Mouse (Mus musculus) layer of hippocampus, adult 11-12 months (tissue): ENCODE data around the gene Galnt10.

Experiments used
- DNase-seq: peaks from one replicate; pipeline ENCODE4 v3.0.0; 2022; ENCODE audit warnings: low spot score

Gene Galnt10

DNA sequence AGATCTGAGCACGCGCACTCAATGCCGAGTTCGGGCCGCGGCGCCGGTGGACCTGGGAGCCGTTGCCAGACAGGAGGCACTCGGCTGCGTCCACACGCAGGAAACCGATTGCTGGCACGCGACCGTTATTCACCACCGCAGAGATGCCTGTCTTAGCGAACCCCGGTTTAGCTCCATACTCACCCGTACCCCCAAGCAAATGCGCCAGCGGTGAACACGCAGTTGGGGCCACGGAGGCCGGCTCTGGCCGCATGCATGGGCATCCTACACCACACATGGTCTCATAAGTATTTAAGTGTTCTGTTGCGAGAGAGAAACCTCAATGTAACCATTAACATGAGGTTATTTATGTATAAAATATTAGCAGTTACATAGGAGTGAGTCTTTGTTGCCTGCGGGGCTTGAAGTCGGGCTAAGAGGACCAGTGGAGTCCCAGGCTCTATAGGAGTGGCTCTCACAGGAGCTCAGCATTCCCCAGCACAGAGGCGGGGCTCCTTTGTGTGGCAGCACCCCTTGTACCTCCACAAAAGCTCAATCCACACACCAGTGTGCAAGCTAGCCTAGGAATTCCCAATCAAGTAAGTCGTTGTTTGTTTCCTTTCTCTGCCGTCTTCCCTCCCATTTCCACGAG is 182.8 kb downstream of the Galnt10 start:
- DNase-seq, result no peak

GRCm38 (mm10) chr11:57828955-57829870 is 184.0 kb downstream of the Galnt10 start:
- DNase-seq, result no peak

DNA sequence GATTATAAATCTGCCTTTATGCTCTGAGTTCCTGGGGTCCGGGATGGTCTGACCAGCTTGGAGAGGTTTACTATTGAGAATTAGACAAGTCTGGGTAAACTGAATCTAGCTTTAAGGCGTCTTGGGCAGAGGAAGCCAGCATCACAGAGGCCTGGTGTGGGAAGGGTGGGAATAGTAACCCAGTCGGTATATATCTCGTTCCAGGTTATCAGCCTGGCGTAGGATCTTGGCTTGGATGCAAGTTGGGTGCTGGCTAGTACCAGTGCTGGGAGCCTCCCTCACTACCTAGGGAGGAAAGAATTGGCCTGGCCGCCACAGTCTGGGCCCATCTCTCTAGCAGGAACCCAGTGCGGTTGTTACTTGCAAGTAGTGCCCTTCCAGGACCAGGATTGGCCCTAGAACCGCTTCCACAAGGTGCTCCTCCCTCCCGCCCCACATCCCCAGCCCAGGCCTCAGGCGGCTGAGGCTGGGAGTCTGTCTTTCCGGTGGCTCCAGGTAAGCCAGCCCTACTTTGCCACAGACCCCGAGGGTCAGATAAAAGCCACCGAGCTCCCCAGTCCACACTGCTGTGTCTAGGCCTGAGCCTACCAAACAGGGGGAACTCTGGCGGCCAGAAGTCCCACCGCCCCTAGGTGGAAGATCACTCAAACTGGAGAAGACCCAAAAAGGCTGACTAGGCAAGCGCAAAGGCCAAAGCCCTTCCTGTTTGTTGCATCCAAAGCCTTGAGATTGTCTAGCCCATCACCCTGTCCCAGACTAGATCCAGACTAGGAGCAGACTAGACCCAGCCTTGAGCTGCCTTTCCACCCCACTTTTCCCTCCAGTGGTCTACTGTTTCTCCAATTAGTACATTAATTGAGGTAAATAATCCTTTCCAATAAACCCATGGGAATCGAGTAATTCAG is 184.9 kb downstream of the Galnt10 start:
- DNase-seq, result no peak

- DNase-seq, result no peak
Measured at GRCm38 (mm10) chr11:57831281-57831781, 186.1 kb downstream of the Galnt10 start.

DNA sequence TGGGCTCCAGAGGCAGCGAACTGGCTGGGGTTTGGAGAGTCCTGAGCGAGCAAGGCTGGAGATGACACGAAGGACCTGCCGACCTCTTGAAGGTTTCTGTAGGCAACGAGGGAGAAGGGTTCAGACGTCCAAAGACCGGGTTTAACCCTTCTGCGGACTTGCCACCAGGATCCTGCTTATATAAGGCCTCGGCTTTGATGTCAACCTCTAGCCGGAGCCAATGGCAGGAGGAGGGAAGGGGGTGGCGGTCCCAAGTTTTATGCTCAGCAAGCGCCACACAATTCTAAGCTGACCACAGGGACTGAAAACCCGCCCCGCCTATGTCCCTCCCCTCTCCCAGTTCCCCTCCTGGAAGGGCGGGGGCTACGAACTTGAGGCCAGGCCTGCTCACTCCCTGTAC is 186.6 kb downstream of the Galnt10 start:
- no peak for DNase-seq

DNA sequence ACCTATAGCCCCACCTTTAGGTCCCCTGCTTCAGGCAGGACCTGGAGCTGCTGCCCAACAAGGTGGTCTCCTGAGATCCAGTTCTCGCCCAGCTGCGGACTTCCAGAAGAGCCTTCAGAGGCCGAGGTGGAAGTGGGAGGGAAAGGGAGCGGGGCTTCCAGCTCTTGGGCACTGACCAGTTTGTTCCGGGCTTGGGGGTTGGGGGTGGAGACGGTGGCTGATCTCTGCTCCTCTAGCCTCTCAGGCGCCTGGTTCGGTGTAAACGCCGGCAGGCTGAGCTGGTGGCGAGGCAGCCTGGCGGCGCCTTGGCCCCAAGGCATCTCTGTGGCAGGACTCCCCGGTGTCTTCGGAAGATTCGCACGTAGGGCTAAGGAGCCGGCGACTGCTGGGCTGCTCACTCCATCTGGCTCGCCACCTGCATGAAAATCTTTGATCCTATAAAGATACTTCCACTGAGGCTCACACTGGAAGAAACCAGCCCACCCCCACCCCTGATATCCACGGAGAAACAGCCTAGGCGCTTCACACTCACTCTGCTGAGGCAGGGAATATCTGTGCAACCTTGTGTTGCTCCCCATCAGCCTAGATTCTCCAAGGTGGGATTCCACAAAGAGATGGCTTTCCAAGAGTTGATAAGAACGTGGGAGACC is 187.4 kb downstream of the Galnt10 start, which contains the start of gene Hand1:
Hand1 (minus strand) TSS at position 267 of the 650 bp plus-strand sequence.
- DNase-seq, result no peak

- no peak for DNase-seq
Measured at GRCm38 (mm10) chr11:57833296-57833977, 188.2 kb downstream of the Galnt10 start.

GRCm38 (mm10) chr11:57834031-57834430 is 188.8 kb downstream of the Galnt10 start:
- no peak for DNase-seq

DNA sequence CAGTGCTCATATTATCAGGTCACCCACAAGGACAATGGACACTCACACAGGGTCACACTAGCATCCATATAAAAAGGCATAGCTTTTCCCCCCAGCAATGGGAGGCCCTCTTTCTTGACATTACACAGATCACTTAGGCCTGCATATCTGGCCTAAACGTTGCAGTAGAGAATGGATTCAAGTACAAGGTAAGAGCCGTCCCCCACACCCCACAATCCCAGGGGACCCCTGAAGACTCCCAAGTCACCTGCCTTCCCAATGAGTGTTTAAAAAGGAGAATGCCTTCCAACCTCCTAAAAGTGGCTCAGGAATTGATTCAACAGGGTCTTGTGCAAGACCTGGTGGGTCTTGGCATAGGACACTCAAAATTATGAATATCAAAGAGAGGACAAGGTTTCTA is 190.1 kb downstream of the Galnt10 start:
- no peak for DNase-seq

DNA sequence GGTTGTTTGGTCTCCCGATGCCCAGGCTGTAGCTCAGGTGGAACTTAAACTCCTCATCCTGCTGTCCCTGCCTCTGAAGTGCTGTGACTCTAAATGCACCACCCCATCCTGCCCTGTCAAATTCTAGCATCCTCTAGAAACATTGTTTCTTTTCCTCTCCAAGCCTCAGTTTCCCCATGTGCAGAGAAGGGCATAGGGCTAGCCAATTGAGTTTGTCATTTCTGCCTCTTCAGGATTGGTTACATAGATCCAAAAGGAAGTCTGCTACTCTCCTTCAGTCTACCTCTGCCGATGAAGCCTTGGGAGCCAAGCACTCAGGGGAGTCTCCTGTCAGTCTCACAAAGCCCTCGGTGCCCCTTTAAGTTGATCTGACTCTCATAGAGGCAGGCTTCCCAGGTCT is 190.7 kb downstream of the Galnt10 start:
- no peak for DNase-seq

DNA sequence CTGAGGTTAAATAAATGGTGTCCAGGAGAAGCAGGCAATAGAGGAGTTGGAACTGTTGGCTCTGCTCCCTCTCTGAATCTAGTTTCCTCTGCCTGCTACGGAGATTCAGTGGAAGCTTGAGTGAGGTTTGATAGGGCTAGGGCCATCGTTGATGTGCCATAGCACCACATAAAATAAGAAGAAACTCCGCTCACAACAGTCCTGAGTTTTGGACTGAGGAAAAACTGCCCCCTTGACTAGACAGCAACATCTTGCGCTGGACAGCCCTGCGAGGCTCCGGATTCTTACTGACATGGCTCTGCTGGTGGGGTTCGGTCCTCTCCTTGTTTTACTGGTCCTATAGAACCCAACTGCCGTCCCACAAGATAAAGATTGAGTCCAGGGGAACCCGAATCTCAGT is 191.2 kb downstream of the Galnt10 start:
- DNase-seq, result no peak
